Mouse (Mus musculus) hindbrain, embryonic 15.5 days (tissue): ENCODE results near the gene Rsph3a. TPM values are rescaled to one million over a fixed set of nuclear protein-coding genes. Genes with fewer than 3 reads are reported as not detected.
A peak's percentile ranks its signal among the peaks of the same experiment; 100 is the strongest.
"Not testable (repeated sequence)": the region's sequence is repeated elsewhere in the genome, so short reads cannot be mapped to it uniquely, and the experiment has no call there.

ENCODE experiments used
- ATAC-seq: fragments of 200-750 bp; cut with Nextera tagmentation; 2 replicates; pipeline ENCODE4 v1.8.0; 2017; ENCODE audit warnings: low read depth, moderate number of reproducible peaks, moderate TSS enrichment; ENCODE audit not compliant: low FRiP score
- H3K27ac ChIP-seq: fragments of 300-500 bp; sonication (generic); replicated peaks from 2 replicates; pipeline ENCODE4 v1.5.1; 2015; ENCODE audit warnings: mild to moderate bottlenecking, inconsistent platforms
- H3K27me3 ChIP-seq: fragments of 300-500 bp; sonication (generic); 2 replicates; pipeline ENCODE4 v1.6.1; 2015; ENCODE audit warnings: control low read depth, inconsistent platforms
- H3K36me3 ChIP-seq: fragments of 300-500 bp; sonication (generic); 2 replicates; pipeline ENCODE4 v1.6.1; 2015; ENCODE audit warnings: control low read depth, inconsistent platforms
- H3K4me1 ChIP-seq: fragments of 300-500 bp; sonication (generic); replicated peaks from 2 replicates; pipeline ENCODE4 v1.6.1; 2015; ENCODE audit warnings: control low read depth, inconsistent platforms
- H3K4me2 ChIP-seq: fragments of 300-500 bp; sonication (generic); 2 replicates; pipeline ENCODE4 v1.6.1; 2015; ENCODE audit warnings: moderate library complexity, mild to moderate bottlenecking, inconsistent platforms
- H3K4me3 ChIP-seq: fragments of 300-500 bp; sonication (generic); 2 replicates; pipeline ENCODE4 v1.5.1; 2015; ENCODE audit warnings: mild to moderate bottlenecking, inconsistent platforms
- H3K9ac ChIP-seq: fragments of 300-500 bp; sonication (generic); 2 replicates; pipeline ENCODE4 v1.6.1; 2015; ENCODE audit warnings: inconsistent platforms
- H3K9me3 ChIP-seq: fragments of 300-500 bp; sonication (generic); 2 replicates; pipeline ENCODE4 v1.6.1; 2016; ENCODE audit warnings: control low read depth, inconsistent platforms
- WGBS: fragments of 180-500 bp; shearing (Covaris S2); methylation state at CpG from one replicate; pipeline ENCODE4 v1.1.7; 2015; 5-methylcytosine and 5-hydroxymethylcytosine counted together
- polyA plus RNA-seq: library from polyadenylated mRNA; unstranded; fragments of >200 nt; fragmentation: Nextera tagmentation; extraction: Ambion mirVana; gene quantifications from 2 replicates; pipeline ENCODE4 v1.2.1, GENCODE M21; 2015

The Rsph3a gene
- polyA plus RNA-seq, 1 experiment from 2014 or later: 74.4 TPM

GRCm38 (mm10) chr17:8009565-8009964, 64.2 kb downstream of the Rsph3a start:
- H3K27me3 ChIP-seq, H3K4me1 ChIP-seq, H3K27ac ChIP-seq, H3K4me2 ChIP-seq, ATAC-seq, H3K9ac ChIP-seq, H3K4me3 ChIP-seq, H3K9me3 ChIP-seq, H3K36me3 ChIP-seq: not testable (repeated sequence)
- WGBS: 84% methylated on average over 5 of the region's 7 CpGs

DNA sequence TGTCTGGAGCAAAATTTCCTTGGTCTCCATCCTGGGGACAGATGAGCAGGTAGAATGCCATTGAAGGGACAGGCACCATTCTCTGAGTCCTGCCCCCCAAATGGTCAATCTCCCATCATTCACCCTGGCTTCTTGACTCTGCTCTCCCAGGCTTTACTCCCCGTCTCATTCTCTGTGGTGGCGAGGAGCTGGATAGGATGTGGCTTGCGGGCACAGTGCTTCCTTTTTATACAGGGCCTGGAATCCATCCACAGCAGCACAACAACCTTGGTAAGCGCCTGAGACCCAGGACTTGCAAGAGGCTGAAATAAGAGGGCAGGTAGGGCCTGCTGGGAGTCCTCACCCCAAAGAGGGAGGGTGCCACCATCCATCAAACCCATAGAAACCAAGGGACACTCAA, 68.6 kb downstream of the Rsph3a start:
- H3K9me3 ChIP-seq, H3K27me3 ChIP-seq, H3K4me3 ChIP-seq, H3K9ac ChIP-seq, ATAC-seq, H3K4me2 ChIP-seq, H3K27ac ChIP-seq, H3K36me3 ChIP-seq, H3K4me1 ChIP-seq: not testable (repeated sequence)
- WGBS: 100% methylated on average over 3 of the region's 4 CpGs

GRCm38 (mm10) chr17:8022675-8023074, 77.3 kb downstream of the Rsph3a start:
- H3K4me1 ChIP-seq, H3K9ac ChIP-seq, H3K4me3 ChIP-seq, H3K4me2 ChIP-seq, H3K27me3 ChIP-seq, H3K9me3 ChIP-seq, H3K27ac ChIP-seq, H3K36me3 ChIP-seq: not testable (repeated sequence)
- no CpG with 5 or more reads among the region's 6 CpGs for WGBS
- 0 out of 2 replicates have a peak, but pooled peaks have one; percentile 52 for ATAC-seq

GRCm38 (mm10) chr17:8027475-8028168, 82.2 kb downstream of the Rsph3a start:
- H3K9me3 ChIP-seq, H3K4me1 ChIP-seq, H3K9ac ChIP-seq, H3K4me3 ChIP-seq, H3K27me3 ChIP-seq, H3K36me3 ChIP-seq, H3K27ac ChIP-seq, H3K4me2 ChIP-seq: not testable (repeated sequence)
- no CpG with 5 or more reads among the region's 12 CpGs for WGBS
- peak; percentile 80 for ATAC-seq

Other genes starting within 250 kb of the Rsph3a start
- 8.0 and 8.2 TPM in 2 replicates for gene Fndc1, start 118.3 kb upstream of the Rsph3a start, polyA plus RNA-seq
- 0.47 and 0.56 TPM in 2 replicates for gene Tagap, start 19.6 kb upstream of the Rsph3a start, polyA plus RNA-seq
- gene Gm49673, start 202.2 kb downstream of the Rsph3a start, polyA plus RNA-seq: 0.57 TPM in 1 of 2 replicates, not detected in the other
- 17.6 and 17.7 TPM in 2 replicates for gene Rnaset2a, start 202.5 kb downstream of the Rsph3a start, polyA plus RNA-seq
- 27.8 and 28.6 TPM in 2 replicates for gene Fgfr1op, start 219.9 kb downstream of the Rsph3a start, polyA plus RNA-seq